Mouse (Mus musculus) liver, postnatal 0 days (tissue): ENCODE measurements around the gene Sct. TPM values are rescaled to one million over a fixed set of nuclear protein-coding genes. Genes with fewer than 3 reads are reported as not detected.

Experiments used
- ATAC-seq: fragments of 200-750 bp; cut with Nextera tagmentation; 2 replicates; pipeline ENCODE4 v1.8.0; 2017; ENCODE audit warnings: mild to moderate bottlenecking, moderate library complexity
- DNase-seq: peaks from one replicate; pipeline ENCODE4 v3.0.0-alpha.2; 2016
- H3K27ac ChIP-seq: fragments of 300-500 bp; sonication (generic); 2 replicates; pipeline ENCODE4 v1.5.1; 2014; ENCODE audit warnings: antibody characterized with exemption, moderate library complexity, mild to moderate bottlenecking, low read depth
- H3K27me3 ChIP-seq: fragments of 300-500 bp; sonication (generic); 2 replicates; pipeline ENCODE4 v1.6.1; 2014; ENCODE audit warnings: low read length, control low read depth, mixed read lengths; ENCODE audit not compliant: insufficient read depth
- H3K36me3 ChIP-seq: fragments of 300-500 bp; sonication (generic); replicated peaks from 2 replicates; pipeline ENCODE4 v1.6.1; 2014; ENCODE audit warnings: mild to moderate bottlenecking, control low read depth, low read length, moderate library complexity, mixed read lengths; ENCODE audit not compliant: insufficient read depth
- H3K4me1 ChIP-seq: fragments of 300-500 bp; sonication (generic); 2 replicates; pipeline ENCODE4 v1.6.1; 2014; ENCODE audit warnings: antibody characterized with exemption, mild to moderate bottlenecking, control low read depth; ENCODE audit not compliant: insufficient read depth
- H3K4me2 ChIP-seq: fragments of 300-500 bp; sonication (generic); 2 replicates; pipeline ENCODE4 v1.6.1; 2014; ENCODE audit warnings: low read depth, mild to moderate bottlenecking, low read length, moderate library complexity, mixed read lengths
- H3K4me3 ChIP-seq: fragments of 300-500 bp; sonication (generic); 2 replicates; pipeline ENCODE4 v1.5.1; 2014; ENCODE audit warnings: low read depth, low read length
- H3K9ac ChIP-seq: fragments of 300-500 bp; sonication (generic); replicated peaks from 2 replicates; pipeline ENCODE4 v1.6.1; 2014; ENCODE audit warnings: mild to moderate bottlenecking, moderate library complexity
- H3K9me3 ChIP-seq: fragments of 300-500 bp; sonication (generic); 2 replicates; pipeline ENCODE4 v1.6.1; 2016; ENCODE audit warnings: mild to moderate bottlenecking, control low read depth, low read length, mixed read lengths
- CTCF ChIP-seq: sonication (generic); IDR thresholded peaks from 2 replicates; pipeline ENCODE4 v1.5.1; 2016; ENCODE audit warnings: antibody characterized with exemption, low read depth
- EP300 ChIP-seq: IDR thresholded peaks from 2 replicates; pipeline ENCODE4 v1.6.1; 2016; ENCODE audit warnings: antibody characterized with exemption, low read depth, mild to moderate bottlenecking
- WGBS: fragments of 180-500 bp; shearing (Covaris S2); extraction: QIAGEN DNeasy Blood & Tissue Kit; methylation state at CpG from one replicate; pipeline ENCODE4 v1.1.7; 2014; ENCODE audit not compliant: insufficient replicate concordance; 5-methylcytosine and 5-hydroxymethylcytosine counted together
- polyA plus RNA-seq: library from polyadenylated mRNA; unstranded; fragments of >200 nt; fragmentation: Nextera tagmentation; extraction: Ambion mirVana; gene quantifications from 2 replicates; pipeline ENCODE4 v1.2.1, GENCODE M21; 2015

The Sct gene
- polyA plus RNA-seq, 1 experiment from 2014 or later = not detected

GRCm38 (mm10) chr7:141319446-141319845 is 40.5 kb upstream of the Sct start:
- Histone ChIP-seq H3K9ac (no peak overlapping the region), H3K36me3 (peaks cover 65% of the 10 kb centered on the region), H3K4me3 (no peak overlapping the region), H3K9me3 (no peaks in the 10 kb centered on the region), H3K27ac (no peak overlapping the region), H3K4me1 (no peaks in the 10 kb centered on the region), H3K27me3 (no peaks in the 10 kb centered on the region), H3K4me2 (no peak overlapping the region)
- 86% methylated on average over 2 of the region's 2 CpGs for WGBS
- DNase-seq (no peak), ATAC-seq (no peak)
- TF ChIP-seq EP300 (no peak), CTCF (no peak)

GRCm38 (mm10) chr7:141317619-141318132 is 38.7 kb upstream of the Sct start:
- Histone ChIP-seq H3K9me3 (no peaks in the 10 kb centered on the region), H3K4me3 (no peak overlapping the region), H3K27ac (no peak overlapping the region), H3K36me3 (peaks cover 64% of the 10 kb centered on the region), H3K9ac (no peak overlapping the region), H3K4me2 (no peak overlapping the region), H3K4me1 (no peaks in the 10 kb centered on the region), H3K27me3 (no peaks in the 10 kb centered on the region)
- TF ChIP-seq CTCF = no peak
- no peak for TF ChIP-seq EP300
- DNase-seq (no peak), ATAC-seq (no peak)
- 58% methylated on average over 1 of the region's 1 CpGs for WGBS

- H3K9me3 ChIP-seq = no peaks in the 10 kb centered on the region
- peak; percentile 72 for ATAC-seq
- no peak overlapping the region for H3K4me3 ChIP-seq
- no peaks in the 10 kb centered on the region for H3K4me1 ChIP-seq
- no peak overlapping the region for H3K4me2 ChIP-seq
- H3K36me3 ChIP-seq = peaks cover 61% of the 10 kb centered on the region
- peak; percentile 54 for DNase-seq
- 72% methylated on average over 5 of the region's 5 CpGs for WGBS
- no peaks in the 10 kb centered on the region for H3K27me3 ChIP-seq
- no peak overlapping the region for H3K27ac ChIP-seq
- no peak overlapping the region for H3K9ac ChIP-seq
- peak; percentile 72 for TF ChIP-seq CTCF
- TF ChIP-seq EP300 = no peak
These were observed 37.0 kb upstream of the Sct start for GRCm38 (mm10) chr7:141315974-141316373.

- H3K4me3 ChIP-seq = no peak overlapping the region
These were observed 36.1 kb upstream of the Sct start for GRCm38 (mm10) chr7:141315076-141315475.

GRCm38 (mm10) chr7:141314416-141314815 is 35.5 kb upstream of the Sct start:
- ATAC-seq = no peak
- Histone ChIP-seq H3K36me3 (peaks cover 66% of the 10 kb centered on the region), H3K4me1 (no peaks in the 10 kb centered on the region), H3K9me3 (no peaks in the 10 kb centered on the region), H3K27ac (no peak overlapping the region), H3K4me3 (no peak overlapping the region), H3K9ac (no peak overlapping the region), H3K4me2 (no peak overlapping the region), H3K27me3 (no peaks in the 10 kb centered on the region)
- no peak for DNase-seq
- 72% methylated on average over 2 of the region's 2 CpGs for WGBS
- TF ChIP-seq CTCF (no peak), EP300 (no peak)

More at GRCm38 (mm10) chr7:141315076-141315475, 36.1 kb upstream of the Sct start:
- Histone ChIP-seq H3K36me3 (peaks cover 66% of the 10 kb centered on the region), H3K9me3 (no peaks in the 10 kb centered on the region), H3K27ac (no peak overlapping the region), H3K9ac (no peak overlapping the region), H3K27me3 (no peaks in the 10 kb centered on the region), H3K4me2 (no peak overlapping the region), H3K4me1 (no peaks in the 10 kb centered on the region)
- TF ChIP-seq CTCF = no peak
- TF ChIP-seq EP300 = no peak
- ATAC-seq = no peak
- no peak for DNase-seq
- WGBS = 80% methylated on average over 8 of the region's 8 CpGs

GRCm38 (mm10) chr7:141304537-141304936 is 25.6 kb upstream of the Sct start:
- H3K4me2 ChIP-seq = no peak overlapping the region
- peaks cover 8% of the 10 kb centered on the region for H3K4me1 ChIP-seq
- no peak overlapping the region; the same call in 1 of the 2 replicates for H3K9ac ChIP-seq
- DNase-seq (no peak), ATAC-seq (peak; percentile 74)
- no peak overlapping the region for H3K4me3 ChIP-seq
- H3K27me3 ChIP-seq = no peaks in the 10 kb centered on the region
- H3K27ac ChIP-seq = no peak overlapping the region
- no peak for TF ChIP-seq CTCF
- no peak for TF ChIP-seq EP300
- H3K36me3 ChIP-seq = peaks cover 51% of the 10 kb centered on the region
- WGBS = 71% methylated on average over 4 of the region's 4 CpGs
- no peaks in the 10 kb centered on the region for H3K9me3 ChIP-seq
